Mouse (Mus musculus): ENCODE data around the gene Dysf. TPM values are rescaled to one million over a fixed set of nuclear protein-coding genes. Genes with fewer than 3 reads are reported as not detected.

Gene Dysf
- total and polyA plus RNA-seq, 3 experiments = not detected

DNA sequence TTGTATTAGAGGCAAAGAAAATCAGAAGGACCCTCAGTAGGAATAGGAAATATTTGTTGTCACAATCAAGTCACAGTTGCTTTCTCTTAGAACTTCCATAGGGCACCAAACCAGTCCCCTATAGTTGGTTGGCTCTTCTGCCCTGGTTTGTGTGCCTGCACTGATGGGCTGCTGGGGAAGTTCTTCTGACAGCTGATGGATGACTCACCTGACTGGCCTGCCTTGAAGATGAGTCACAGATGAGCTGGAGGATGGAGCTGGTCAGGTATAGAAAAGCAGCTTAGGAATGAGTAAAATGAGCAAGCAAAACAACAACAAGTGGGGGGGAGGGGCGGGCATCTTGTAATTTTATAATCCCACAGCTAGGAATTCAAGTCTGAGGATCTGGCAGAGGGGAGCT, 5.7 kb upstream of the Dysf start:
- no peak overlapping the region for H3K4me3 ChIP-seq (ENCODE audit: control insufficient read depth in 1 of 2, insufficient read depth in 1 of 2, low read depth in 2 of 2, low read length in 2 of 2)
- no peak overlapping the region for H3K27ac ChIP-seq (ENCODE audit: control insufficient read depth, low read depth, low read length)
- H3K27me3 ChIP-seq (ENCODE audit: control insufficient read depth in 1 of 2, insufficient read depth in 2 of 2, low read length in 2 of 2) = no peaks in the 10 kb centered on the region
- no peaks in the 10 kb centered on the region for H3K9me3 ChIP-seq (replicated peaks; ENCODE audit: insufficient read depth, low read length)
- H3K4me1 ChIP-seq (ENCODE audit: control insufficient read depth in 1 of 2, insufficient read depth in 2 of 2, low read length in 2 of 2) = no peaks in the 10 kb centered on the region
- H3K9ac ChIP-seq (ENCODE audit: control insufficient read depth, low read depth, low read length, poor library complexity, severe bottlenecking) = no peak overlapping the region
- DNase-seq (ENCODE audit: low read depth, low spot score) = peak; percentile 11
- TF ChIP-seq KAT2A (conservative IDR thresholded peaks at IDR 0.05; ENCODE audit: low read depth, low read length) = no peak
- TF ChIP-seq SIN3A (IDR thresholded peaks at IDR 0.05; ENCODE audit: low read length) = no peak
- no peak for TF ChIP-seq MEF2A (IDR thresholded peaks at IDR 0.05; ENCODE audit: extremely low read depth, insufficient replicate concordance, low read depth, low read length, poor library complexity, severe bottlenecking)
- no peak for TF ChIP-seq GATA1 (IDR thresholded peaks at IDR 0.05; ENCODE audit: low read depth, low read length)
- TF ChIP-seq ELF1 (IDR thresholded peaks at IDR 0.05; ENCODE audit: low read depth, low read length) = no peak
- TF ChIP-seq POLR2AphosphoS5 (IDR thresholded peaks at IDR 0.05; ENCODE audit: borderline replicate concordance, low read depth, low read length) = no peak
- TF ChIP-seq UBTF (IDR thresholded peaks at IDR 0.05; ENCODE audit: borderline replicate concordance, insufficient read depth, low read depth, low read length) = no peak
- TF ChIP-seq SMC3 (IDR thresholded peaks at IDR 0.05; ENCODE audit: low read depth, low read length) = no peak
- no peak for TF ChIP-seq ZC3H11A (IDR thresholded peaks at IDR 0.05; ENCODE audit: low read depth, low read length)
- TF ChIP-seq TAL1 (IDR thresholded peaks at IDR 0.05; ENCODE audit: low read length) = no peak
- no peak for TF ChIP-seq ETS1 (IDR thresholded peaks at IDR 0.05; ENCODE audit: low read depth, low read length)
- no peaks in the 10 kb centered on the region for H3K36me3 ChIP-seq (ENCODE audit: control insufficient read depth in 1 of 2, insufficient read depth in 2 of 2, low read length in 2 of 2)
- H3K79me2 ChIP-seq (ENCODE audit: control insufficient read depth, insufficient read depth, low read length, poor library complexity) = no peaks in the 10 kb centered on the region

DNA sequence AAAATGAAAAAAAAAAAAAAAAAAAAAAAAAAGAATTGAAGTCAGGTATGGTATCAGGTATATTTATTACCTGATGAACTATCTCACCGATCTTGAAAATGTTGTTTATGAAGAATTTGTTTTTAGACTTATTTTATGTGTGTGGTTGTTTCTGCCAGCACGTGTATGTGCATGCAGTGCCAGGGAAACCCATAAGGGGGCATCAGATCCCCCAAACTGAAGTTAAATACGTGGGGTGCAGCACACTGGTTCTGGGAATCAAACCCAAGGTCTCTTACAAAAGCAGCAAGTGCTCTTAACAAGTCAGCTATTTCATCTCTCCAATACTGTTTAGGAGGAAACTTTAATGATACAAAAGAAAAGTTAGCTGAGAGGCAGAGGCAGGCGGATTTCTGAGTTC, 4.1 kb upstream of the Dysf start:
- Histone ChIP-seq H3K27me3 (ENCODE audit: control insufficient read depth in 1 of 2, insufficient read depth in 2 of 2, low read length in 2 of 2) (no peaks in the 10 kb centered on the region), H3K4me1 (ENCODE audit: control insufficient read depth in 1 of 2, insufficient read depth in 2 of 2, low read length in 2 of 2) (no peaks in the 10 kb centered on the region), H3K27ac (ENCODE audit: control insufficient read depth, low read depth, low read length) (no peak overlapping the region), H3K9me3 (replicated peaks; ENCODE audit: insufficient read depth, low read length) (no peaks in the 10 kb centered on the region), H3K9ac (ENCODE audit: control insufficient read depth, low read depth, low read length, poor library complexity, severe bottlenecking) (no peak overlapping the region), H3K79me2 (ENCODE audit: control insufficient read depth, insufficient read depth, low read length, poor library complexity) (no peaks in the 10 kb centered on the region), H3K36me3 (ENCODE audit: control insufficient read depth in 1 of 2, insufficient read depth in 2 of 2, low read length in 2 of 2) (no peaks in the 10 kb centered on the region), H3K4me3 (ENCODE audit: control insufficient read depth in 1 of 2, insufficient read depth in 1 of 2, low read depth in 2 of 2, low read length in 2 of 2) (no peak overlapping the region)
- TF ChIP-seq MAFK (IDR thresholded peaks at IDR 0.05; ENCODE audit: borderline replicate concordance, low read depth, low read length) (no peak), SMC3 (IDR thresholded peaks at IDR 0.05; ENCODE audit: low read depth, low read length) (0 out of 2 replicates have a peak, but pooled peaks have one; percentile 31), RAD21 (IDR thresholded peaks at IDR 0.05; ENCODE audit: low read depth, low read length) (peak; percentile 3), POLR2AphosphoS5 (IDR thresholded peaks at IDR 0.05; ENCODE audit: borderline replicate concordance, low read depth, low read length) (no peak), SIN3A (IDR thresholded peaks at IDR 0.05; ENCODE audit: low read length) (no peak), CTCF (IDR thresholded peaks at IDR 0.05 in 2 of 3, conservative IDR thresholded peaks at IDR 0.05 in 1 of 3; ENCODE audit: control insufficient read depth in 1 of 3, insufficient read depth in 1 of 3, low read depth in 2 of 3, low read length in 3 of 3, poor library complexity in 1 of 3, severe bottlenecking in 1 of 3) (peak; percentile 16 to 43 (median 23); a peak in 3 of 6 replicates), USF1 (IDR thresholded peaks at IDR 0.05; ENCODE audit: low read depth, low read length) (no peak), NELFE (IDR thresholded peaks at IDR 0.05; ENCODE audit: low read depth, low read length) (no peak), ZC3H11A (IDR thresholded peaks at IDR 0.05; ENCODE audit: low read depth, low read length) (no peak)
- DNase-seq (ENCODE audit: low read depth, low spot score) = peak; percentile 19
